Mouse (Mus musculus): ENCODE data around the gene F5.

- TF ChIP-seq CTCF (IDR thresholded peaks at IDR 0.05; ENCODE audit: low read depth) (no peak), EP300 (IDR thresholded peaks at IDR 0.05; ENCODE audit: low read depth) (no peak)
Measured at GRCm38 (mm10) chr1:164235078-164235477, 83.4 kb downstream of the F5 start.
